Mouse (Mus musculus) mouse trophoblast stem cell (cell line): ENCODE data around the gene Ddah2.

ENCODE experiments used
- in situ Hi-C, 2 experiments: fragments of 300-500 bp; cut with MseI, MboI; formaldehyde crosslinking; loops; 2 replicates in 1 of 2; 3 replicates in 1 of 2; pipeline ENCODE4 v1.15.1; 2025

Ddah2 gene

GRCm38 (mm10) chr17:35048932-35049440 is 9.8 kb upstream of the Ddah2 start:
- in situ Hi-C loops = no loop called here

GRCm38 (mm10) chr17:35049561-35050016 is 9.2 kb upstream of the Ddah2 start, which contains the start of gene Clic1:
Gene Clic1 (plus strand): TSS chr17:35049966.
- in situ Hi-C loops = no loop called here

GRCm38 (mm10) chr17:35050126-35050750 is 8.6 kb upstream of the Ddah2 start:
- in situ Hi-C loops = no loop called here

GRCm38 (mm10) chr17:35051156-35052086 is 7.4 kb upstream of the Ddah2 start:
- in situ Hi-C loops = no loop called here

- in situ Hi-C loops = no loop called here
Measured at GRCm38 (mm10) chr17:35052271-35052798, 6.5 kb upstream of the Ddah2 start.

GRCm38 (mm10) chr17:35055691-35056495 is 2.9 kb upstream of the Ddah2 start:
- in situ Hi-C loops = no loop called here

- in situ Hi-C loops = no loop called here
Measured at GRCm38 (mm10) chr17:35057090-35057489, 1.7 kb upstream of the Ddah2 start.

- in situ Hi-C loops = no loop called here
Measured at GRCm38 (mm10) chr17:35058316-35058715, 519 bp upstream of the Ddah2 start.

GRCm38 (mm10) chr17:35060071-35060470 is 1.2 kb downstream of the Ddah2 start:
- in situ Hi-C loops = no loop called here

- in situ Hi-C loops = no loop called here
Measured at GRCm38 (mm10) chr17:35060737-35061297, 2.0 kb downstream of the Ddah2 start.

GRCm38 (mm10) chr17:35061299-35061698 is 2.5 kb downstream of the Ddah2 start:
- in situ Hi-C loops = no loop called here

- in situ Hi-C loops = no loop called here
Measured at GRCm38 (mm10) chr17:35063466-35063865, 4.6 kb downstream of the Ddah2 start.

GRCm38 (mm10) chr17:35064378-35064877 is 5.6 kb downstream of the Ddah2 start:
- in situ Hi-C loops = no loop called here

GRCm38 (mm10) chr17:35064951-35065947 is 6.4 kb downstream of the Ddah2 start, which contains the start of gene Ly6g6c:
Gene Ly6g6c (plus strand): TSS chr17:35065388.
- in situ Hi-C loops = no loop called here

GRCm38 (mm10) chr17:35066084-35066483 is 7.2 kb downstream of the Ddah2 start, which contains the start of gene Mpig6b:
Gene Mpig6b (minus strand): TSS chr17:35066184.
- in situ Hi-C loops = no loop called here

- in situ Hi-C loops = no loop called here
Measured at GRCm38 (mm10) chr17:35068213-35068914, 9.5 kb downstream of the Ddah2 start.

- in situ Hi-C loops = no loop called here
Measured at GRCm38 (mm10) chr17:35070556-35071229, 11.9 kb downstream of the Ddah2 start.

- in situ Hi-C loops = no loop called here
Measured at GRCm38 (mm10) chr17:35071454-35071853, 12.6 kb downstream of the Ddah2 start.
